Comparison of ENCODE assay signal across 14 mouse cellular contexts in genomic region chr7:65207240-65207639, GRCm38 (mm10). TPM values are rescaled to one million over a fixed set of nuclear protein-coding genes. Genes with fewer than 3 reads are reported as not detected.
"Had no signal": no experiment of that assay in that cellular context is flagged by ENCODE, and none has a peak within 500 bp of the region (broad histone marks: within the 10 kb centered on the region; RNA-seq: fewer than 3 reads in every experiment).

No protein-coding gene starts in this region.

- H3K9ac ChIP-seq: kidney, embryonic 15.5 days; limb, embryonic 12.5 days; liver, embryonic 13.5 days; liver, postnatal 0 days; midbrain, embryonic 12.5 days had no signal

- H3K4me3 ChIP-seq: kidney, embryonic 15.5 days; left cerebral cortex, adult 2 months; limb, embryonic 12.5 days; liver, embryonic 13.5 days; midbrain, embryonic 12.5 days had no signal

- DNase-seq: kidney, postnatal 14 days; liver; liver, embryonic 13.5 days; liver, postnatal 0 days; right cerebral cortex, adult 18-20 months; right cerebral cortex, postnatal 25 days; thymus, adult 18-20 months; thymus, postnatal 14 days had no signal

- H3K4me2 ChIP-seq: kidney, embryonic 15.5 days; limb, embryonic 12.5 days; liver, embryonic 13.5 days; midbrain, embryonic 12.5 days had no signal

- H3K36me3 ChIP-seq: kidney, embryonic 15.5 days; limb, embryonic 12.5 days; liver, embryonic 13.5 days; midbrain, embryonic 12.5 days had no signal

- H3K4me1 ChIP-seq: kidney, embryonic 15.5 days; limb, embryonic 12.5 days; liver, embryonic 13.5 days; midbrain, embryonic 12.5 days had no signal

- H3K9me3 ChIP-seq: midbrain, embryonic 12.5 days had no signal

- H3K27me3 ChIP-seq: kidney, embryonic 15.5 days; limb, embryonic 12.5 days; liver, embryonic 13.5 days; midbrain, embryonic 12.5 days had no signal

- H3K27ac ChIP-seq: kidney, embryonic 15.5 days; left cerebral cortex, adult 2 months; limb, embryonic 12.5 days; liver, embryonic 13.5 days; midbrain, embryonic 12.5 days had no signal

- ATAC-seq: liver, postnatal 0 days; midbrain, embryonic 16.5 days had no signal

RNA-seq across cellular contexts. Expression of gene Fam189a1, which starts 50.9 kb away (rescaled TPM):
- total RNA-seq: megakaryocyte-erythroid progenitor cell, adult 5-6 weeks had no signal
- polyA plus RNA-seq: liver, embryonic 13.5 days had no signal
